ENCODE assay signal across 8 mouse cellular contexts in genomic region chr19:56821040-56821797, GRCm38 (mm10). TPM values are rescaled to one million over a fixed set of nuclear protein-coding genes. Genes with fewer than 3 reads are reported as not detected.
DNase-seq lines count a peak whose midpoint lies in the region; ATAC-seq and TF ChIP-seq lines count a peak whose summit lies in the region.

No protein-coding gene starts in this region.

- no peak for TF ChIP-seq POLR2A in cortical plate, adult 2 months (IDR thresholded peaks at IDR 0.05; ENCODE audit: extremely low read depth, insufficient read depth, low read length)
- no peak for TF ChIP-seq POLR2A in olfactory bulb, adult 2 months (IDR thresholded peaks at IDR 0.05; ENCODE audit: insufficient read depth, low read depth, low read length)

- peak; percentile 42 for DNase-seq in embryo, embryonic 10.5 days (ENCODE audit: low spot score)
- DNase-seq in embryo, embryonic 10 days (ENCODE audit: low spot score), result no peak
- DNase-seq in 416B (ENCODE audit: low read depth), result peak; percentile 15
- no peak for DNase-seq in gastrocnemius, postnatal 25 days
- DNase-seq in gastrocnemius, adult 18-20 months (ENCODE audit: low spot score), result no peak

- H3K4me3 ChIP-seq in cortical plate, adult 2 months (ENCODE audit: insufficient read depth, low read length), result peak overlapping the region; percentile 63
- peak overlapping the region; percentile 95 for H3K4me3 ChIP-seq in intestine, postnatal 0 days (ENCODE audit: low read depth, low read length)
- peak overlapping the region; percentile 88 for H3K4me3 ChIP-seq in olfactory bulb, adult 2 months (ENCODE audit: insufficient read depth, low read depth, low read length)

- H3K9me3 ChIP-seq in intestine, postnatal 0 days (ENCODE audit: control insufficient read depth), result no peaks in the 10 kb centered on the region

- peaks cover 15% of the 10 kb centered on the region for H3K4me1 ChIP-seq in cortical plate, adult 2 months (ENCODE audit: control insufficient read depth, insufficient read depth, low read length)
- H3K4me1 ChIP-seq in intestine, postnatal 0 days (replicated peaks; ENCODE audit: control insufficient read depth, insufficient read depth, low read length), result 0 out of 2 replicates have a peak, but pooled peaks cover 6% of the 10 kb centered on the region
- peaks cover 12% of the 10 kb centered on the region for H3K4me1 ChIP-seq in olfactory bulb, adult 2 months (ENCODE audit: control insufficient read depth, insufficient read depth, low read length)

- H3K36me3 ChIP-seq in intestine, postnatal 0 days (ENCODE audit: control insufficient read depth, insufficient read depth), result no peaks in the 10 kb centered on the region

- H3K27me3 ChIP-seq in intestine, postnatal 0 days (replicated peaks; ENCODE audit: control insufficient read depth, insufficient read depth, low read length), result no peaks in the 10 kb centered on the region

- WGBS in intestine, postnatal 0 days, result 6% methylated on average over 22 of the region's 22 CpGs
- 3% methylated on average over 22 of the region's 22 CpGs for WGBS in olfactory bulb, adult 2 months

- H3K27ac ChIP-seq in cortical plate, adult 2 months (ENCODE audit: insufficient read depth, low read length), result no peak overlapping the region
- H3K27ac ChIP-seq in intestine, postnatal 0 days (ENCODE audit: low read depth, low read length), result peak overlapping the region; percentile 88
- peak overlapping the region; percentile 79; the same call in 1 of the 2 replicates for H3K27ac ChIP-seq in olfactory bulb, adult 2 months (ENCODE audit: insufficient read depth, low read depth, low read length)

- TF ChIP-seq CTCF in cortical plate, adult 2 months (IDR thresholded peaks at IDR 0.05; ENCODE audit: extremely low read depth, insufficient read depth, low read length), result no peak
- TF ChIP-seq CTCF in intestine, postnatal 0 days (IDR thresholded peaks at IDR 0.05; ENCODE audit: low read depth), result no peak
- no peak for TF ChIP-seq CTCF in olfactory bulb, adult 2 months (IDR thresholded peaks at IDR 0.05; ENCODE audit: insufficient read depth, low read depth, low read length)

- peak overlapping the region; percentile 74 for H3K4me2 ChIP-seq in intestine, postnatal 0 days (replicated peaks; ENCODE audit: low read depth)

- peak overlapping the region; percentile 93 for H3K9ac ChIP-seq in intestine, postnatal 0 days (ENCODE audit: low read depth, low read length)

- ATAC-seq in intestine, postnatal 0 days, result no peak

RNA-seq across cellular contexts. Expression of gene Ccdc186, which starts 0.8 kb away (rescaled TPM):
- polyA plus RNA-seq in cortical plate, adult 2 months (2012; rRNA removed), result 15.9 and 17.1 TPM in 2 replicates
- 11.3 and 11.8 TPM in 2 replicates for polyA plus RNA-seq in intestine, postnatal 0 days (2015; fragmentation: Nextera tagmentation; extraction: Ambion mirVana)
- polyA plus RNA-seq in olfactory bulb, adult 2 months (2012; ENCODE audit: insufficient read depth, insufficient read length, low replicate concordance, missing spikeins), result not detected in 2 replicates
- 10 to 100 TPM; 18.8 to 19.2 TPM for total RNA-seq in gastrocnemius, postnatal 25 days (2021)
- total RNA-seq in gastrocnemius, adult 18-20 months (2021), result 10 to 100 TPM; 24.8 to 25.6 TPM

RNA-seq across cellular contexts. Expression of gene Tdrd1, which starts 4.8 kb away (rescaled TPM):
- 0.19 and 0.25 TPM in 2 replicates for polyA plus RNA-seq in cortical plate, adult 2 months (2012; rRNA removed)
- polyA plus RNA-seq in intestine, postnatal 0 days (2015; fragmentation: Nextera tagmentation; extraction: Ambion mirVana), result 0.12 and 0.13 TPM in 2 replicates
- polyA plus RNA-seq in olfactory bulb, adult 2 months (2012; ENCODE audit: insufficient read depth, insufficient read length, low replicate concordance, missing spikeins), result not detected in 2 replicates
- total RNA-seq in gastrocnemius, postnatal 25 days (2021), result not detected
- total RNA-seq in gastrocnemius, adult 18-20 months (2021), result not detected

RNA-seq across cellular contexts. Expression of gene Vwa2, which starts 52.8 kb away (rescaled TPM):
- polyA plus RNA-seq in cortical plate, adult 2 months (2012; rRNA removed), result 0.02 TPM in 1 of 2 replicates, not detected in the other
- 0.04 and 0.07 TPM in 2 replicates for polyA plus RNA-seq in intestine, postnatal 0 days (2015; fragmentation: Nextera tagmentation; extraction: Ambion mirVana)
- not detected in 2 replicates for polyA plus RNA-seq in olfactory bulb, adult 2 months (2012; ENCODE audit: insufficient read depth, insufficient read length, low replicate concordance, missing spikeins)
- not detected for total RNA-seq in gastrocnemius, postnatal 25 days (2021)
- total RNA-seq in gastrocnemius, adult 18-20 months (2021), result not detected

Comparison
In these comparisons a context has a peak if more than half of its experiments do, and no peak if none do; other contexts are left out.
1. DNase-seq: peak in embryo, embryonic 10.5 days (single experiment) and 416B (single experiment); none in embryo, embryonic 10 days (single experiment), gastrocnemius, postnatal 25 days (single experiment) and gastrocnemius, adult 18-20 months (single experiment).
2. Peak in every context shown above with its lines, with median percentiles within 50 percentile points of each other: H3K4me3 ChIP-seq.